Mouse (Mus musculus): ENCODE results near the gene Psmd6.

The Psmd6 gene

GRCm38 (mm10) chr14:14120230-14121096 lies at the start of gene Psmd6:
Gene Psmd6 (minus strand): TSS chr14:14120984.
- DNase-seq (ENCODE audit: low spot score): peak; percentile 90

GRCm38 (mm10) chr14:14110710-14111109 lies 10.1 kb downstream of the Psmd6 start:
- no peak for DNase-seq (ENCODE audit: low spot score)

- DNase-seq (ENCODE audit: low spot score): no peak
These were observed 15.9 kb downstream of the Psmd6 start for GRCm38 (mm10) chr14:14104930-14105318.

GRCm38 (mm10) chr14:14104213-14104929 lies 16.4 kb downstream of the Psmd6 start:
- DNase-seq (ENCODE audit: low spot score): no peak

- DNase-seq (ENCODE audit: low spot score): no peak
These were observed 19.5 kb downstream of the Psmd6 start for GRCm38 (mm10) chr14:14101296-14101695.

- DNase-seq (ENCODE audit: low spot score): no peak
These were observed 20.0 kb downstream of the Psmd6 start for GRCm38 (mm10) chr14:14100773-14101280.

GRCm38 (mm10) chr14:14098330-14098980 lies 22.3 kb downstream of the Psmd6 start:
- peak; percentile 96 for DNase-seq (ENCODE audit: low spot score)

- DNase-seq (ENCODE audit: low spot score): no peak
These were observed 30.2 kb downstream of the Psmd6 start for GRCm38 (mm10) chr14:14090571-14090970.

GRCm38 (mm10) chr14:14088016-14088791 lies 32.6 kb downstream of the Psmd6 start:
- no peak for DNase-seq (ENCODE audit: low spot score)

GRCm38 (mm10) chr14:14087348-14087747 lies 33.4 kb downstream of the Psmd6 start:
- DNase-seq (ENCODE audit: low spot score): no peak

- DNase-seq (ENCODE audit: low spot score): no peak
These were observed 34.0 kb downstream of the Psmd6 start for GRCm38 (mm10) chr14:14086711-14087263.

- no peak for DNase-seq (ENCODE audit: low spot score)
These were observed 37.0 kb downstream of the Psmd6 start for GRCm38 (mm10) chr14:14083811-14084210.

GRCm38 (mm10) chr14:14080604-14081194 lies 40.1 kb downstream of the Psmd6 start:
- no peak for DNase-seq (ENCODE audit: low spot score)

- no peak for DNase-seq (ENCODE audit: low spot score)
These were observed 49.3 kb downstream of the Psmd6 start for GRCm38 (mm10) chr14:14071456-14071855.

GRCm38 (mm10) chr14:14070541-14071315 lies 50.1 kb downstream of the Psmd6 start:
- peak; percentile 72 for DNase-seq (ENCODE audit: low spot score)

GRCm38 (mm10) chr14:14068553-14068952 lies 52.2 kb downstream of the Psmd6 start:
- no peak for DNase-seq (ENCODE audit: low spot score)

GRCm38 (mm10) chr14:14067648-14068472 lies 52.9 kb downstream of the Psmd6 start:
- DNase-seq (ENCODE audit: low spot score): peak; percentile 47

GRCm38 (mm10) chr14:14066241-14066640 lies 54.5 kb downstream of the Psmd6 start:
- DNase-seq (ENCODE audit: low spot score): no peak

- peak; percentile 21 for DNase-seq (ENCODE audit: low spot score)
These were observed 55.7 kb downstream of the Psmd6 start for GRCm38 (mm10) chr14:14065142-14065498.
